Mouse (Mus musculus) liver, embryonic 14.5 days (tissue): ENCODE measurements around the gene Fxr1.

ENCODE experiments used
- CTCF ChIP-seq: IDR thresholded peaks from 2 replicates; pipeline ENCODE4 v1.5.1; 2016; ENCODE audit warnings: antibody characterized with exemption, low read depth, control low read depth
- EP300 ChIP-seq: IDR thresholded peaks from 2 replicates; pipeline ENCODE4 v1.6.1; 2016; ENCODE audit warnings: antibody characterized with exemption, low read depth

- TF ChIP-seq CTCF (no peak), EP300 (no peak)
These were observed 40.3 kb upstream of the Fxr1 start for GRCm38 (mm10) chr3:33979395-33979794.
